Mouse (Mus musculus): Measurements from ENCODE around the gene Stmn3. TPM values are rescaled to one million over a fixed set of nuclear protein-coding genes. Genes with fewer than 3 reads are reported as not detected.

The Stmn3 gene
- polyA plus RNA-seq (2014; fragmentation: Nextera tagmentation; extraction: Ambion mirVana): 51.9 and 54.8 TPM in 2 replicates

- Histone ChIP-seq H3K4me1 (ENCODE audit: control insufficient read depth, insufficient read depth, low read length) (no peaks in the 10 kb centered on the region), H3K36me3 (ENCODE audit: control insufficient read depth, insufficient read depth, low read length) (no peaks in the 10 kb centered on the region), H3K27me3 (ENCODE audit: control insufficient read depth, insufficient read depth, low read length) (peaks cover 16% of the 10 kb centered on the region), H3K9ac (replicated peaks; ENCODE audit: low read depth, low read length) (no peak within 1 kb of the TSS), H3K4me2 (replicated peaks; ENCODE audit: low read depth, low read length) (peak within 1 kb of the TSS; percentile 6; the same call in 1 of the 2 replicates), H3K4me3 (ENCODE audit: low read depth, low read length) (peak within 1 kb of the TSS; percentile 6), H3K27ac (ENCODE audit: low read length) (no peak within 1 kb of the TSS), H3K9me3 (ENCODE audit: control insufficient read depth, low read depth, low read length) (no peaks in the 10 kb centered on the region)
- 4% methylated on average over 23 of the region's 23 CpGs for WGBS
- ATAC-seq (ENCODE audit: insufficient number of reproducible peaks, insufficient read depth, low FRiP score, low read depth): peak; percentile 49; the same call in 1 of the 2 replicates
Observed at GRCm38 (mm10) chr2:181314080-181314810, at the start of gene Stmn3. Stmn3 (minus strand) TSS chr2:181314500.

GRCm38 (mm10) chr2:181363946-181364345 is 49.6 kb upstream of the Stmn3 start:
- WGBS: 85% methylated on average over 3 of the region's 3 CpGs
- H3K4me3 ChIP-seq (ENCODE audit: low read depth, low read length): peak overlapping the region; percentile 89
- H3K9me3 ChIP-seq (ENCODE audit: control insufficient read depth, low read depth, low read length): no peaks in the 10 kb centered on the region
- H3K27ac ChIP-seq (ENCODE audit: low read length): no peak overlapping the region
- ATAC-seq (ENCODE audit: insufficient number of reproducible peaks, insufficient read depth, low FRiP score, low read depth): no peak
- H3K27me3 ChIP-seq (ENCODE audit: control insufficient read depth, insufficient read depth, low read length): no peaks in the 10 kb centered on the region
- peaks cover 38% of the 10 kb centered on the region for H3K36me3 ChIP-seq (ENCODE audit: control insufficient read depth, insufficient read depth, low read length)
- H3K4me1 ChIP-seq (ENCODE audit: control insufficient read depth, insufficient read depth, low read length): peaks cover 14% of the 10 kb centered on the region
- H3K9ac ChIP-seq (replicated peaks; ENCODE audit: low read depth, low read length): peak overlapping the region; percentile 83; the same call in 1 of the 2 replicates
- peak overlapping the region; percentile 85 for H3K4me2 ChIP-seq (replicated peaks; ENCODE audit: low read depth, low read length)

- Histone ChIP-seq H3K4me3 (ENCODE audit: low read depth, low read length) (no peak overlapping the region), H3K9me3 (ENCODE audit: control insufficient read depth, low read depth, low read length) (no peaks in the 10 kb centered on the region), H3K36me3 (ENCODE audit: control insufficient read depth, insufficient read depth, low read length) (peaks cover 77% of the 10 kb centered on the region), H3K27me3 (ENCODE audit: control insufficient read depth, insufficient read depth, low read length) (no peaks in the 10 kb centered on the region), H3K27ac (ENCODE audit: low read length) (no peak overlapping the region), H3K4me2 (replicated peaks; ENCODE audit: low read depth, low read length) (no peak overlapping the region), H3K9ac (replicated peaks; ENCODE audit: low read depth, low read length) (no peak overlapping the region), H3K4me1 (ENCODE audit: control insufficient read depth, insufficient read depth, low read length) (no peaks in the 10 kb centered on the region)
- 69% methylated on average over 3 of the region's 3 CpGs for WGBS
- no peak for ATAC-seq (ENCODE audit: insufficient number of reproducible peaks, insufficient read depth, low FRiP score, low read depth)
Observed at GRCm38 (mm10) chr2:181356780-181357179, 42.5 kb upstream of the Stmn3 start.

- no peaks in the 10 kb centered on the region for H3K27me3 ChIP-seq (ENCODE audit: control insufficient read depth, insufficient read depth, low read length)
- no peak overlapping the region for H3K4me3 ChIP-seq (ENCODE audit: low read depth, low read length)
- H3K4me2 ChIP-seq (replicated peaks; ENCODE audit: low read depth, low read length): no peak overlapping the region
- peaks cover 47% of the 10 kb centered on the region for H3K36me3 ChIP-seq (ENCODE audit: control insufficient read depth, insufficient read depth, low read length)
- H3K9me3 ChIP-seq (ENCODE audit: control insufficient read depth, low read depth, low read length): no peaks in the 10 kb centered on the region
- H3K27ac ChIP-seq (ENCODE audit: low read length): no peak overlapping the region
- H3K9ac ChIP-seq (replicated peaks; ENCODE audit: low read depth, low read length): no peak overlapping the region
- 91% methylated on average over 6 of the region's 6 CpGs for WGBS
- H3K4me1 ChIP-seq (ENCODE audit: control insufficient read depth, insufficient read depth, low read length): no peaks in the 10 kb centered on the region
- ATAC-seq (ENCODE audit: insufficient number of reproducible peaks, insufficient read depth, low FRiP score, low read depth): no peak
Observed at GRCm38 (mm10) chr2:181342766-181343165, 28.5 kb upstream of the Stmn3 start.

- Histone ChIP-seq H3K9ac (replicated peaks; ENCODE audit: low read depth, low read length) (no peak overlapping the region), H3K4me2 (replicated peaks; ENCODE audit: low read depth, low read length) (no peak overlapping the region), H3K4me1 (ENCODE audit: control insufficient read depth, insufficient read depth, low read length) (no peaks in the 10 kb centered on the region), H3K27ac (ENCODE audit: low read length) (no peak overlapping the region), H3K27me3 (ENCODE audit: control insufficient read depth, insufficient read depth, low read length) (no peaks in the 10 kb centered on the region), H3K9me3 (ENCODE audit: control insufficient read depth, low read depth, low read length) (no peaks in the 10 kb centered on the region), H3K4me3 (ENCODE audit: low read depth, low read length) (no peak overlapping the region), H3K36me3 (ENCODE audit: control insufficient read depth, insufficient read depth, low read length) (peaks cover 51% of the 10 kb centered on the region)
- 88% methylated on average over 4 of the region's 4 CpGs for WGBS
- ATAC-seq (ENCODE audit: insufficient number of reproducible peaks, insufficient read depth, low FRiP score, low read depth): no peak
Observed at GRCm38 (mm10) chr2:181340426-181340825, 26.1 kb upstream of the Stmn3 start.

GRCm38 (mm10) chr2:181334023-181334422 is 19.7 kb upstream of the Stmn3 start:
- Histone ChIP-seq H3K27ac (ENCODE audit: low read length) (no peak overlapping the region), H3K27me3 (ENCODE audit: control insufficient read depth, insufficient read depth, low read length) (no peaks in the 10 kb centered on the region), H3K9ac (replicated peaks; ENCODE audit: low read depth, low read length) (no peak overlapping the region), H3K4me1 (ENCODE audit: control insufficient read depth, insufficient read depth, low read length) (no peaks in the 10 kb centered on the region), H3K9me3 (ENCODE audit: control insufficient read depth, low read depth, low read length) (no peaks in the 10 kb centered on the region), H3K4me3 (ENCODE audit: low read depth, low read length) (no peak overlapping the region), H3K4me2 (replicated peaks; ENCODE audit: low read depth, low read length) (no peak overlapping the region), H3K36me3 (ENCODE audit: control insufficient read depth, insufficient read depth, low read length) (peaks cover 50% of the 10 kb centered on the region)
- ATAC-seq (ENCODE audit: insufficient number of reproducible peaks, insufficient read depth, low FRiP score, low read depth): no peak
- 68% methylated on average over 3 of the region's 3 CpGs for WGBS

GRCm38 (mm10) chr2:181332542-181332941 is 18.2 kb upstream of the Stmn3 start:
- H3K27me3 ChIP-seq (ENCODE audit: control insufficient read depth, insufficient read depth, low read length): no peaks in the 10 kb centered on the region
- H3K4me3 ChIP-seq (ENCODE audit: low read depth, low read length): no peak overlapping the region
- peaks cover 58% of the 10 kb centered on the region for H3K36me3 ChIP-seq (ENCODE audit: control insufficient read depth, insufficient read depth, low read length)
- no peak overlapping the region for H3K4me2 ChIP-seq (replicated peaks; ENCODE audit: low read depth, low read length)
- no peaks in the 10 kb centered on the region for H3K9me3 ChIP-seq (ENCODE audit: control insufficient read depth, low read depth, low read length)
- H3K27ac ChIP-seq (ENCODE audit: low read length): no peak overlapping the region
- no peaks in the 10 kb centered on the region for H3K4me1 ChIP-seq (ENCODE audit: control insufficient read depth, insufficient read depth, low read length)
- no peak for ATAC-seq (ENCODE audit: insufficient number of reproducible peaks, insufficient read depth, low FRiP score, low read depth)
- H3K9ac ChIP-seq (replicated peaks; ENCODE audit: low read depth, low read length): no peak overlapping the region

- no peaks in the 10 kb centered on the region for H3K27me3 ChIP-seq (ENCODE audit: control insufficient read depth, insufficient read depth, low read length)
- no peak overlapping the region for H3K27ac ChIP-seq (ENCODE audit: low read length)
- H3K9ac ChIP-seq (replicated peaks; ENCODE audit: low read depth, low read length): no peak overlapping the region
- ATAC-seq (ENCODE audit: insufficient number of reproducible peaks, insufficient read depth, low FRiP score, low read depth): no peak
- H3K9me3 ChIP-seq (ENCODE audit: control insufficient read depth, low read depth, low read length): no peaks in the 10 kb centered on the region
- no peak overlapping the region for H3K4me3 ChIP-seq (ENCODE audit: low read depth, low read length)
- peaks cover 79% of the 10 kb centered on the region for H3K36me3 ChIP-seq (ENCODE audit: control insufficient read depth, insufficient read depth, low read length)
- no peak overlapping the region for H3K4me2 ChIP-seq (replicated peaks; ENCODE audit: low read depth, low read length)
- H3K4me1 ChIP-seq (ENCODE audit: control insufficient read depth, insufficient read depth, low read length): no peaks in the 10 kb centered on the region
- 96% methylated on average over 2 of the region's 2 CpGs for WGBS
Observed at GRCm38 (mm10) chr2:181326098-181326497, 11.8 kb upstream of the Stmn3 start.

- no peak overlapping the region for H3K9ac ChIP-seq (replicated peaks; ENCODE audit: low read depth, low read length)
- 0 out of 2 replicates have a peak, but pooled peaks cover 4% of the 10 kb centered on the region for H3K4me1 ChIP-seq (ENCODE audit: control insufficient read depth, insufficient read depth, low read length)
- H3K36me3 ChIP-seq (ENCODE audit: control insufficient read depth, insufficient read depth, low read length): peaks cover 44% of the 10 kb centered on the region
- ATAC-seq (ENCODE audit: insufficient number of reproducible peaks, insufficient read depth, low FRiP score, low read depth): no peak
- no peaks in the 10 kb centered on the region for H3K9me3 ChIP-seq (ENCODE audit: control insufficient read depth, low read depth, low read length)
- H3K4me2 ChIP-seq (replicated peaks; ENCODE audit: low read depth, low read length): no peak overlapping the region
- H3K4me3 ChIP-seq (ENCODE audit: low read depth, low read length): no peak overlapping the region
- WGBS: 75% methylated on average over 5 of the region's 5 CpGs
- no peaks in the 10 kb centered on the region for H3K27me3 ChIP-seq (ENCODE audit: control insufficient read depth, insufficient read depth, low read length)
- H3K27ac ChIP-seq (ENCODE audit: low read length): no peak overlapping the region
Observed at GRCm38 (mm10) chr2:181322136-181322535, 7.8 kb upstream of the Stmn3 start.
